Mouse (Mus musculus) left cerebral cortex, adult 2 months (tissue): ENCODE measurements around the gene Bcl9l. TPM values are rescaled to one million over a fixed set of nuclear protein-coding genes. Genes with fewer than 3 reads are reported as not detected.

ENCODE experiments used
- DNase-seq, 2 experiments: peaks; one replicate each; pipeline ENCODE4 v3.0.0; 2021 to 2022; ENCODE audit warnings: low spot score in 2 of 2, mixed read lengths in 1 of 2; ENCODE audit errors: extremely low spot score in 1 of 2
- H3K27ac ChIP-seq: fragments of 200-600 bp; 2 replicates; pipeline ENCODE4 v1.8.1; 2022
- H3K4me3 ChIP-seq: fragments of 200-600 bp; 2 replicates; pipeline ENCODE4 v1.8.1; 2022
- CTCF ChIP-seq: fragments of 200-600 bp; IDR thresholded peaks from 2 replicates; pipeline ENCODE4 v1.8.1; 2022; ENCODE audit warnings: antibody characterized with exemption, mild to moderate bottlenecking, moderate library complexity
- intact Hi-C: fragments of 180-260 bp; cut with DNase I; formaldehyde crosslinking; loops from one replicate; pipeline ENCODE4 v1.15.1; 2025
- total RNA-seq, 2 experiments: library from RNA; stranded (reverse); gene quantifications; 2 replicates each; pipeline ENCODE4 v1.2.3; 2021

Gene Bcl9l
- total RNA-seq, 2 experiments from 2014 or later: 58.6 to 63.4 TPM

DNA sequence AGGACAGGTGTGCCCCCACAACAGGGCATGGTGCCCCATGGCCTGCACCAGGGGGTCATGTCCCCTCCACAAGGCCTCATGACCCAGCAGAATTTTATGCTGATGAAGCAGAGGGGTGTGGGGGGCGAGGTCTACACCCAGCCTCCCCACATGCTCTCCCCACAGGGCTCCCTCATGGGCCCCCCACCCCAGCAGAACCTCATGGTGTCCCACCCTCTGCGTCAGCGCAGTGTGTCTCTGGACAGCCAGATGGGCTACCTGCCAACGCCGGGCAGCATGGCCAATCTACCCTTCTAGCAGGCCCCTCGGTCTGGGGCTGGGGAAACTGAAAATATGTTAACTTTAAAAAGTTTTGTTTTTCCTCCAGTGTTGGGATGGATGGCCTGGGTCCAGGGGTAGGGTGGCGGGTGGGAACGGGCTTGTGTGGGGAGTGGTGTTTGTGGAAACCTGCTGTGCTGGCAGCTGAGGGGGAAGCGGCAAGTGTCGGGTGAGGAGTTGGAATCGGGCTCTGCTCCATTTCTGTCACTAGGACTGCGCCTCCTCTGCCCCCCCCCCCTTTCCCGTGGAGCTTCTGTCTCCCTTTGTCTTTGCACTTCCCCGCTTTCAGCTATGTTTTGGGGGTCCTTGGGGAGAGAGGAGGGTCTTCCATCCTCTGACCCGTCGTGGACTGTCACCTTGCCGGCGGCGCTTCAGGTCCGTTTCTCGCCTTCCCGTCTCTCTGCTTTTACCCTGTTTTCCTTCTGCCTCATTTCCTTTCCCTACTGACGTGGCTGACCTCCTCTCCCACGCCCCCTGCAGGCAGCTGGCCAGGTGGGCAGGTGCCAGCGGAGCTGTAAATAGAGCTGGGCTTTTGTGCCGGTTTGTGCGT, 27.1 kb downstream of the Bcl9l start:
- TF ChIP-seq CTCF: peak; percentile 47
- peak overlapping the region; percentile 17; the same call in 1 of the 2 replicates for H3K27ac ChIP-seq
- peak; percentile 82 for DNase-seq
- H3K4me3 ChIP-seq: peak overlapping the region; percentile 38
- intact Hi-C loops: loop anchor here (2.0 kb wide), 1 partner anchor 95 kb away; the partner anchor contains the start of gene Ddx6

DNA sequence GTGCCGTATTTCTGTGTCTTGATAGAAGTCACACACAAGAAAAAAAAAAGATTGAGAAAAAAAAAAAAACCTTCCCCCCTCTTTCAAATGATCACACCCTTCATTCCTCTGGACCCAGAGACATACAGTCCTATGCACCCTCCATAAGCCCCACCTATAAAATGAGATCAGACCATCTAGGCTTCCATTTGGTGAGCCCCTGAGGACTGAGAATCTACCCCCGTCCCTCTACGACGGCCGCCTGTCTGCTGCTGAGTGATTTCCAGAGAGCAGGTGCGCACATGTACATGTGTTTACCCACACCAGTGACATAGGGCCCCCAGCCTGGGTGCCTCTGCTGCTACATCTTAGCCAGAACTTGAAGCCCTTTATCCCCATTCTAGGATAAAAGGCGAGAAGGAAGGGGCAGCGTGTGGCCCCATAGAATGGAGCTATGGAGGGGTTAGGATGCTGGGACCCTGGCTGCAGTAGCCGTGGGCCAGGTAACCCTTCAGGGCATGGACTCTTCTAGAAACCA, 27.8 kb downstream of the Bcl9l start:
- intact Hi-C loops: loop anchor here (2.0 kb wide), 1 partner anchor 94 kb away; the partner anchor contains the start of gene Ddx6
- TF ChIP-seq CTCF: no peak
- H3K27ac ChIP-seq: peak overlapping the region; percentile 18
- peak in 1 of 2 experiments; percentile 10 for DNase-seq
- H3K4me3 ChIP-seq: peak overlapping the region; percentile 38

DNA sequence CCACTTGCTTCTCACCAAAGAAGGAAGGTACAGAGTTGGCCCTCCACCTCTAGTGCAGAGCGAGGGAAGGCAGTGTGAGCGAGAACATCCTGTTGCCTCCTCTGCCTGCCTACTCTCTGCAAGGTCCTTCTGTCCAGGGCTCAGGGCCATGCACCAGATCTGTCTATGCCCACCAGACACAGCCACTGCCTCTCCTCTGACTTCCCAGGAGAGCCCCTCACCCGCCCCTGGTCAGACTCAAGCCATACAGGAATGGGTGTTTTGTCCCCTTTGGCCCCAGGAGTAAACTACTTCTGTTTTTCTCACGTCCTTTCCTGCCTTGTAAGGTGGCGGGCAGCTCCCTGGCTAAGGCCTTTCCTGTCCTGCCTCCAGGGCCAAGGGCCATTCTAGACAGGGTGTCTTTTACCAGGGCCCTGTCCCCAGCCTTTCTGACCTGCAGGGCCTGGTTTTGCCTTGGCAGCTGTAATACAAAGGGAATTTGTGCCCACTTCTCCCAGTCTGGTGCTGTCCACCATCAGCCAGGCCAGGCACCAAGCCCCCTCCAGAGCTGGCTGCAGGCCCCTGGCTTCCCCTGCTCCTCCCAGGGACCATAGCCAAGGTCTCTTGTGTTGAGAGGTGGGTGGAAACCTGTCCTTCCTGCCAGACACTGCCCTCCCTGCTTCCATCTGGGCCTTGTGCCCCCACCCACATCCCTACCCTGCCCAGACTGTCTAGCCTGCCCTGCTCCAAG, 28.4 kb downstream of the Bcl9l start:
- DNase-seq: peak in 1 of 2 experiments; percentile 13
- Histone ChIP-seq H3K4me3 (no peak overlapping the region), H3K27ac (peak overlapping the region; percentile 25)
- intact Hi-C loops: loop anchor here (2.0 kb wide), 1 partner anchor 94 kb away; the partner anchor contains the start of gene Ddx6
- TF ChIP-seq CTCF: no peak; the same call in 1 of the 2 replicates

DNA sequence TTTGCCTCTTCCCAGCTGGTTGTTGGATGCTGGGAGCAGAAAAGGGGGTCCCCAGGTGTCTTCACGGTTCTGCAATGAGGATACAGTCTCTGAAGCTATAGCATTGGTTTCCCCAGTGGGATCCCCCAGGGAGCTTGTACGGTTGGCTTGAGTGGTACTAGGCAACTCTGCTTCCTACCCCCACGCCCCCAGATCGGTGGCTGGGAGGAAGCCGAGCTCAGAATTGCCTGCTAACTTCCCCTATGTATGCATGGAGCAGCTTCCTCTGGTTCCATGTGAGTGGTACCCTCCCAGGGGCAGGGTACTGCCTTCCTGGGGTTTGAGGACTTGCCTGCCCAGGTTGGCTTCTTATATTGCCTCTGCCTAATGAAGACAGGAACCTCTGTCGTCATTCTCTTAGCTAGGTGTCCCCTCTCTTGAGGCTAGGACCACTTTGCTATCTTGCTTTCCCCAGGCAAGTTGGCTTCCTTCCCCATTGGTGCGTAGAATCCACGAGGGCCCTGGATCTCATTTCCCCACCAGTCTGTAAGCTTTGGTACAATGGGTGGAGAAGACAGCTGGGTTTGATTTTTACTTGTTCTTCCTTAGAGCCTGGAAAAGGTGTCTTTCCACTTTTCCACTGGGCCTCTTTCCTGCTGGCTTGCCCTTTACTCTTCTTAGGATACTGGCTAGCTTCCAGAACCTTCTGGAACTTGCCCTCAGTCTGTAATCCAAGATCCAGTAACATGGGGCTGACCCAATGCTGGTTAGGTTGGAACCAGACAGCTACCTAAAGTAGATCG, 29.5 kb downstream of the Bcl9l start:
- no peak for TF ChIP-seq CTCF
- no peak for DNase-seq
- Histone ChIP-seq H3K4me3 (no peak overlapping the region), H3K27ac (no peak overlapping the region)
- intact Hi-C loops: loop anchor here (2.0 kb wide), 1 partner anchor 93 kb away; the partner anchor contains the start of gene Ddx6

DNA sequence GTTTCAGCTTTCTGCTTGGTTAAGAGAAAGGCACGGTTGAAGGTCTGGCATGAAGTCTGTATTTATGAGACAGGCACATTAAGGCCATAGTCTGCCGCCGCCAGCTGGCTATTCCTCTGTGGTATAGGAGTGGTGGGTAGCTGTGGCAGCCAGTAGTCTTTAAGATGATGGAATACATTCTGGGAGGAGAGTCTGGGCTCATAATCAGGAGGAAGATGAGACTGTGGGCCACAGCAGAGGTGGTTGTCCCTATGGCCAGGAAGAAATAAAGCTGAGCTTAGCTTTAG, 30.0 kb downstream of the Bcl9l start:
- intact Hi-C loops: no loop called here
- Histone ChIP-seq H3K27ac (no peak overlapping the region), H3K4me3 (no peak overlapping the region)
- no peak for DNase-seq
- TF ChIP-seq CTCF: no peak

DNA sequence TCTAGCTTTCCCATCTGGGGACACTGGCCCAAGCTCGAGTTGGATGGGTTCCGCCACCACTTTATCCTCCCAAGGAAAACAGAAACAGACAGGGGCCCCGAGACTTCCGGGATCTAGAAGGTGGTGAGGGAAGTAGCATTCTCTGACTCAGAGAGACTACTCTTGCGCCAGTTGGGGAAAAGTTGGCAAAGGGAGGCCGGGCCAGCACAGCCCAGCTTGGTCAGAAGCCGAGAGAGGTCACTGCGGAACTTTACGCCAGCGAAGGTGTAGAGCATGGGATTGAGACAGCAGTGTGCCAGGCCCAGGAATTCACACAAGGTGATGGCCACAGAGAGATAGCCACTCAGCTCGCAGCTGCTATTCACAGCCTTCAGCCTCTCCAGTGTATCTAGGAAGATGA, 30.5 kb downstream of the Bcl9l start:
- no peak for DNase-seq

DNA sequence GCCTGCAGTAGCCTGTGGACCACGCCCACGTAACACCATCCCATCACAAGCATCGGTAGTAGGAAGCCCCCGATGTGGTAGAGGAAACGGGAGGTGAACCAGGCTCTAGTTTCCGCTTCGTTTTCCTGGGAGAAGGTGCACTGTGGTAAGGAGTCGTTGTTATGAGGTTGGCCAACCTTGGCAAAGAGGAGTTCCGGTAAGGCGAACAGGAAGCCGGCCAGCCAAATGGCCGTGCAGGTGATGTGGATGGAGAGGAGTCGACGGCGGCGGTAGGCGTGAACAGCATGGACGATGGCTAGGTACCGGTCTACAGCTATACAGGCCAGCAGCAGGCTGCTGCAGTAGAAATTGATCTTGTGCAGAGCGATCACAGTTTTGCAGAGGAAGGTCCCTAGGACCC, 31.0 kb downstream of the Bcl9l start:
- no peak overlapping the region for H3K4me3 ChIP-seq
- no peak for DNase-seq
- no peak overlapping the region for H3K27ac ChIP-seq
- TF ChIP-seq CTCF: no peak
- intact Hi-C loops: no loop called here

More for the DNA sequence above, 30.5 kb downstream of the Bcl9l start:
- H3K27ac ChIP-seq: no peak overlapping the region
- TF ChIP-seq CTCF: no peak
- intact Hi-C loops: no loop called here
- no peak overlapping the region for H3K4me3 ChIP-seq

DNA sequence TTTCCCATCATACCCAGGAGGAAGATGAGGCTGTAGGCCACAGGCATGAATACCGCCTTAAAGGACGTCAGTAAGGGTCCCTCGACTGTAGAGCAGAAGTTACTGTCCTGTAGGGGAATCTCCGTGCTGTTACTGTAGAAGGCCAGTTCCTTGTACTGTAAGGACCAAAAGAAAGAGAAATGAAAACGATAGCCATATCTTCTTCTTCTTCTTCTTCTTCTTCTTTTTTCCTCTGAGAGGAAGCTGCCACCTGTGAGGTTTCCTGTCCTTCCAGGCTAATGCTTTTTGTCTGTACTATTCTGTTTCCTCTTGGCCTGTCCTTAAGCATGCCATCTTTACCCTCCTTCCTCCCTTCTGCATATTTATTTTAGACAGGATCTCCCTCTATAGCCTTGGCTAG, 31.5 kb downstream of the Bcl9l start:
- TF ChIP-seq CTCF: no peak
- no peak overlapping the region for H3K4me3 ChIP-seq
- intact Hi-C loops: no loop called here
- no peak for DNase-seq
- no peak overlapping the region for H3K27ac ChIP-seq

DNA sequence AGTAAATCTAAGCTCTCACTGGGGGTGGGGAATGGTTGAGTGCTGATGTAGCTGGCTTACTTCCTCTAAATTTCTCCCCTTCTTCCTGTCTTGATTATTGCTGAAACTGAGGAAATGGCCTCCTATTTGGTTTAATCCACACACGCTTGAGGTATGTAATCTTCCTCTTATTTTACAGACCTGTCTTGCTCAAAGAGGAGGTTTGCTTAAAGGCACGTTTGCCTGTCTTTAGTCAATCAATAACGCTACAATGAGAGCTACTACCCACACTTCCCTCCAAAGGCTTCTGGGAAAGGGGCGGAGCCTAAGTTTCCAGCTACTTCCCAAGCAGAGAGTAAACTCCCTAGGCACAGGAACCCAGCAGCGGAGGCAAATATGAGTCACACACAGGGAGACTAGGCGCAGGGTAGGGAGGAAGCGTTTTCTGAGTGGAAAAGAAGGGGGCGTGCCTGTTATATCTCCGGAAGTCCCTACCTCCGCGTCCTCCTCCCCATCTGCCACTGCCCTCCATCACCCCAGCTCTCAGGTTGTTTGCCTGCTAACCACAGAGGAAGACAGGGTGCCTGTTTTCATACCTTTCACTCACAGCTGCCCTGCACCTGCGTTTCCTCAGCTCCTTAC, 32.6 kb downstream of the Bcl9l start:
- H3K4me3 ChIP-seq: no peak overlapping the region
- H3K27ac ChIP-seq: no peak overlapping the region
- no peak for DNase-seq
- intact Hi-C loops: no loop called here
- TF ChIP-seq CTCF: no peak

DNA sequence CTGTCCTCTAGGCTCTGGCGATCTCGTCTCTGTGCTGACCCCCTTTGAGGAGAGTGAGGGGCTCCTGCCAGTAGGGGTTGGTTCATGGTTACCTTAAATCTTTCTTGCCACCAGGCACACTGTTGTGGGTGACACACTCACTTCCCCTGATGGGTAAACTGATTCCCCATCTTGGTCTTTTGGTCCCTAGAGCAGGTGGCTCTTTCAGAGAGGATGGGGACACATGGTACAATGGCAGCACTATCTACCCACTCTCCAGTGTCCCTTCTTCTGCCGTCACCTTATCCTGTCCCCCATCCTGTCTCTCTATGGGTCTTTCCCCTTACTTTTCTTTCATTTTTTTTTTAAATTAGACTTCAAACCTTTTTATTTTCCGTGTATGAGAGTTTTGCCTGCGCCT, 33.3 kb downstream of the Bcl9l start:
- H3K27ac ChIP-seq: no peak overlapping the region
- TF ChIP-seq CTCF: no peak
- intact Hi-C loops: no loop called here
- no peak overlapping the region for H3K4me3 ChIP-seq
- DNase-seq: no peak

DNA sequence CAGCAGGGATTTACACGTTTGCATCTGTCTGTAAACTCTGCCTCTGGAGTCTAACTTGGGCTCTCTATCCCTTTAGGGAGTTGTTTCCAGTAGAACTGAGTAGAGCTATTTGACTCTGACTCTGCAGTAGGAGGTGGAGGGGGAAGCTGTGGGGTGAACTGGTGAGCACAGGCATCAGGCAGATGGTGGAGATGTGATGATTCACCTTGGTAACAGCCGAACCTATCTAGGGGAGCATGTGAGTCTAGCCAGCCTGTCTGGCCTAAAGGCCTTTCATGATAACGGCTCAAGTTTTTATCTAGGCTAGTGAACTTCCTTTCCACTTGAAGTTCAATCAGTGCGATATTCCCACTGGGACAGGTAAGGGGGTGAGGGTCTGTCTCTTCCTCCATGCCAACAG, 34.7 kb downstream of the Bcl9l start:
- DNase-seq: no peak
- TF ChIP-seq CTCF: no peak
- intact Hi-C loops: no loop called here

More for the DNA sequence above, 34.7 kb downstream of the Bcl9l start:
- no peak overlapping the region for H3K27ac ChIP-seq
- no peak overlapping the region for H3K4me3 ChIP-seq
